Mouse (Mus musculus) intestine, embryonic 14.5 days (tissue): ENCODE data around the gene Acsbg2. TPM values are rescaled to one million over a fixed set of nuclear protein-coding genes. Genes with fewer than 3 reads are reported as not detected.

Experiments used
- ATAC-seq: fragments of 200-750 bp; cut with Nextera tagmentation; replicated peaks from 2 replicates; pipeline ENCODE4 v1.8.0; 2017; ENCODE audit warnings: low read depth, moderate number of reproducible peaks, moderate TSS enrichment, moderate library complexity; ENCODE audit not compliant: low FRiP score, low TSS enrichment
- DNase-seq: peaks from one replicate; pipeline ENCODE4 v3.0.0-alpha.2; 2018; ENCODE audit warnings: low spot score
- H3K27ac ChIP-seq: fragments of 300-500 bp; sonication (generic); 2 replicates; pipeline ENCODE4 v1.5.1; 2014; ENCODE audit warnings: low read depth, mild to moderate bottlenecking, control low read depth
- H3K27me3 ChIP-seq: fragments of 300-500 bp; sonication (generic); replicated peaks from 2 replicates; pipeline ENCODE4 v1.6.1; 2014; ENCODE audit warnings: low read length, control low read depth; ENCODE audit not compliant: control insufficient read depth, insufficient read depth
- H3K36me3 ChIP-seq: fragments of 300-500 bp; sonication (generic); 2 replicates; pipeline ENCODE4 v1.6.1; 2014; ENCODE audit warnings: low read length, control low read depth; ENCODE audit not compliant: control insufficient read depth, insufficient read depth
- H3K4me1 ChIP-seq: fragments of 300-500 bp; sonication (generic); replicated peaks from 2 replicates; pipeline ENCODE4 v1.6.1; 2014; ENCODE audit warnings: low read length, control low read depth, mixed read lengths; ENCODE audit not compliant: control insufficient read depth, insufficient read depth
- H3K4me2 ChIP-seq: fragments of 300-500 bp; sonication (generic); 2 replicates; pipeline ENCODE4 v1.6.1; 2014; ENCODE audit warnings: low read length
- H3K4me3 ChIP-seq: fragments of 300-500 bp; sonication (generic); 2 replicates; pipeline ENCODE4 v1.5.1; 2014; ENCODE audit warnings: low read depth, low read length, control low read depth, mixed read lengths
- H3K9ac ChIP-seq: fragments of 300-500 bp; sonication (generic); 2 replicates; pipeline ENCODE4 v1.6.1; 2014; ENCODE audit warnings: mild to moderate bottlenecking, low read length
- H3K9me3 ChIP-seq: fragments of 300-500 bp; sonication (generic); 2 replicates; pipeline ENCODE4 v1.6.1; 2016; ENCODE audit warnings: low read length, control low read depth; ENCODE audit not compliant: control insufficient read depth
- WGBS: fragments of 180-500 bp; shearing (Covaris S2); extraction: QIAGEN DNeasy Blood & Tissue Kit; methylation state at CpG from one replicate; pipeline ENCODE4 v1.1.7; 2014; 5-methylcytosine and 5-hydroxymethylcytosine counted together
- polyA plus RNA-seq: library from polyadenylated mRNA; unstranded; fragments of >200 nt; fragmentation: Nextera tagmentation; extraction: Ambion mirVana; gene quantifications from 2 replicates; pipeline ENCODE4 v1.2.1, GENCODE M21; 2014

Acsbg2 gene
- polyA plus RNA-seq, 1 experiment from 2014 or later, result not detected

DNA sequence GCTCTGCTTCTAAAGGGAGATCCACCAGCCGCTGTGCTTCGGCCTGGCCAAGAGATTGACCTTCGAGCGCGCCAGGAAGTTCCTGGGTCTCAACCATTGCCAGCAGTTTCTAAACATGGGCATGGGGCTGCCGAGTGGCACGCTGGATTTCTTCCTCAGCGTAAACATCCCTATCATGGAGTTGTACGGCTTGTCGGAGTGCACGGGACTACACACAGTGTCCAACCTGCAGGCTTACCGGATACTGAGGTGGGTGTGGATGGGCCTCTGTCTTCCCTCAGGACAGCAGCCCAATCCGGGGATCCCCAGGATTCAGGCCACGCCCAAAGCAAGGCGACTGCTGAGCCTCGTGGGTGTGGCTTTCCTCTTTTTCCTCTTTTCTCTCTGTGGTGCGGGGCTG is 9.4 kb upstream of the Acsbg2 start:
- Histone ChIP-seq H3K4me1 (no peaks in the 10 kb centered on the region; the same call in 1 of the 2 replicates), H3K27ac (no peak overlapping the region), H3K9me3 (0 out of 2 replicates have a peak, but pooled peaks cover 3% of the 10 kb centered on the region), H3K4me3 (0 out of 2 replicates have a peak overlapping the region, but pooled peaks have one; percentile 11), H3K9ac (no peak overlapping the region), H3K27me3 (no peaks in the 10 kb centered on the region), H3K36me3 (no peaks in the 10 kb centered on the region), H3K4me2 (peak overlapping the region; percentile 40)
- ATAC-seq (no peak), DNase-seq (no peak)
- 33% methylated on average over 17 of the region's 17 CpGs for WGBS

DNA sequence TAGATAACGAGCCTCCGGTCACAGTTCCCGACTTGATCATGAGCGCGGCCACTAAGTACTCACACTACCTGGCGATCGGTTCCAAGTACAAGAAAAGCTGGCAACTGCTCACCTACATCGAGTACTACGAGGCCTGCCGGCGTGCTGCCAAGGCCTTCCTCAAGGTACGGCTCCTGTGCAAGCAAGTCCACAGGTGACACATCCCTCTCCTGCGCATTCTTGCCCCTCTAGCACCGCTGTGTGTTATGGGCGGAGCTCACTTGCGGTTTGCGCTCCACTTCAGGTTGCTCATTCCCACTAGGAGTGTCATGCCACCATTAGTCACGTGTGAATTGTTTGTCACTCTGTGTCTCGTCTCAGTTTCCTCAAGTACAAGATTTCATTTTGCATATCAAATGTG is 3.2 kb upstream of the Acsbg2 start:
- Histone ChIP-seq H3K9me3 (no peaks in the 10 kb centered on the region), H3K4me1 (no peaks in the 10 kb centered on the region), H3K27me3 (no peaks in the 10 kb centered on the region), H3K4me3 (no peak overlapping the region), H3K9ac (no peak overlapping the region), H3K36me3 (no peaks in the 10 kb centered on the region), H3K27ac (no peak overlapping the region), H3K4me2 (no peak overlapping the region)
- DNase-seq (no peak), ATAC-seq (no peak)
- 92% methylated on average over 19 of the region's 19 CpGs for WGBS

DNA sequence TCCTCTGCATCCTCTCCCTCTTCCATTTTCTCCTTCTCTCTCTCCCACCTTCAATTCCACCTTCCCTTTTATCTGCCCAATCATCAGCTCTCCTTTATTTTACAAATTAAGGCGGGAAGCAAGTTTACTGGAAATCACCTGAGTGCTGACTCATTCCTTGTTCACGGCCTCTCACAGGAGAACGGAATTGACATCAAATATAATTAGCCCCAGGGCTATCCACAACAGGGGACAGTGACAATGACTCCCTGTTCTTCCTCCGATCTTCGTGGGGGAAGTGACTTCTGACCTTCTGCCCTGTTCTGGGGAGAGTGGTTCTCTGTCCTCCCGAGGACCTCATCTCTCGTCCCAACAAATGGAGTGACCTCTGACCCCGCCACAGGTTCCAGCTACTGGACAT is 2.7 kb upstream of the Acsbg2 start:
- H3K27me3 ChIP-seq, result no peaks in the 10 kb centered on the region
- H3K9ac ChIP-seq, result no peak overlapping the region
- H3K4me1 ChIP-seq, result no peaks in the 10 kb centered on the region
- H3K36me3 ChIP-seq, result no peaks in the 10 kb centered on the region
- no peak overlapping the region for H3K4me2 ChIP-seq
- ATAC-seq, result no peak
- H3K9me3 ChIP-seq, result no peaks in the 10 kb centered on the region
- DNase-seq, result no peak
- no peak overlapping the region for H3K4me3 ChIP-seq
- 61% methylated on average over 8 of the region's 8 CpGs for WGBS
- no peak overlapping the region for H3K27ac ChIP-seq

DNA sequence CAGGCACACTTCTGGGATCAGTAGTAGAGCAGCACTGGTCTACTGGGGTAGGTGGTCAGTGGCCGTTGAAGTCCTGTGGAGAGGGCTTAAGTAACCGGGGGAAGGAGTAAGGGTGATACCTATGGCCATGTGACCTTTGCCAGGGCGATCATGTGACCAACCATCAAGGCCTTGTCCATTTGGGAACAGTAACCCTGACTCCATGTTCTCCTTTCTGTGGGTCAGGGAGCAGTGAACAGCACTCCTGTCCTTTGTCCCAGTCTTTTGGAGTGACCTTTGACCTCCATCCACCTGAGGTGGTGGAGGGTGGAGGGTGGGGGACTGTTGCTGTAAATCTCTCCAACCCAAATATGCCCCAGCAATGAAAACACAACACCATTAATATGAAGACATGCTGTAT is 2.2 kb upstream of the Acsbg2 start:
- Histone ChIP-seq H3K4me3 (no peak overlapping the region), H3K4me1 (no peaks in the 10 kb centered on the region), H3K27me3 (no peaks in the 10 kb centered on the region), H3K4me2 (no peak overlapping the region), H3K27ac (no peak overlapping the region), H3K9me3 (no peaks in the 10 kb centered on the region), H3K9ac (no peak overlapping the region), H3K36me3 (no peaks in the 10 kb centered on the region)
- ATAC-seq (no peak), DNase-seq (no peak)
- WGBS, result 86% methylated on average over 3 of the region's 3 CpGs

DNA sequence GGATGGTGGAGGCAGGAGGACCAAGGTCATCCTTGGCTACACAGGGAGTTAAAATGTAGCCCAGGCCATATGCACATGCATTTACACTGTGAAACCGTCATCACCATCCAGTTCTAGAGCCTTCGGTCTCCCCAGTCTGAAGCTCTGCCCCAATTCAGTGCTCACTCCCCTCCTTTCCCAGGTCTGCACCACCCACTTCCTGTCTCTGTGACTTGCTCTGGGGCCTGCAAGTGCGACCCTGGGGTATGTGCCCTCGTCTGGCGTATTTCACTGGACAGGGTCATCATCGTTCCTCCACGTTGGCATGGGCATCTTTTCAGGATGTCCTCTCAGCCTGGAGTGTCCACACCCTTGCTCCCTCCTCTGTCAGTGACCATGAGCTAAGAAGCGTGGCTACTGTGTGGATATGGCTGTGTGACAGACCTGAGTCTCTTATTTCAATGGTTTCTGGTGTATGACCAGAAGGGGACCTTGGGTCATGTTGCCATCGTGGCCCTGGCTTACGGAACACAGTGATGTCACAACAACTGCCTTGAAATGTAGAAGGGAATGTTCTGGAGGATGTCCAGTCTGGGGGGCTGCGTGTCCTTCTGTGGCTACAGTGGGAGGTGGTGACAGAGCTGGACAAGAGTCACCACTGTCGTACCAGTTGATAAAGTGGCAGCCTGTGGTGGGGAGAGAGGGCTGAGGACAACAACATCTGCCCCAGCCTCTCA is 847 bp upstream of the Acsbg2 start, which contains the start of gene 1700061G19Rik:
Gene 1700061G19Rik (plus strand): TSS at position 542 of the 716 bp plus-strand sequence.
- no peak within 1 kb of the TSS for H3K4me2 ChIP-seq
- H3K9ac ChIP-seq, result no peak within 1 kb of the TSS
- H3K36me3 ChIP-seq, result no peaks in the 10 kb centered on the region
- no peaks in the 10 kb centered on the region for H3K27me3 ChIP-seq
- no peaks in the 10 kb centered on the region for H3K9me3 ChIP-seq
- H3K27ac ChIP-seq, result no peak within 1 kb of the TSS
- WGBS, result 80% methylated on average over 12 of the region's 12 CpGs
- H3K4me1 ChIP-seq, result no peaks in the 10 kb centered on the region
- ATAC-seq (no peak), DNase-seq (no peak)
- H3K4me3 ChIP-seq, result no peak within 1 kb of the TSS

DNA sequence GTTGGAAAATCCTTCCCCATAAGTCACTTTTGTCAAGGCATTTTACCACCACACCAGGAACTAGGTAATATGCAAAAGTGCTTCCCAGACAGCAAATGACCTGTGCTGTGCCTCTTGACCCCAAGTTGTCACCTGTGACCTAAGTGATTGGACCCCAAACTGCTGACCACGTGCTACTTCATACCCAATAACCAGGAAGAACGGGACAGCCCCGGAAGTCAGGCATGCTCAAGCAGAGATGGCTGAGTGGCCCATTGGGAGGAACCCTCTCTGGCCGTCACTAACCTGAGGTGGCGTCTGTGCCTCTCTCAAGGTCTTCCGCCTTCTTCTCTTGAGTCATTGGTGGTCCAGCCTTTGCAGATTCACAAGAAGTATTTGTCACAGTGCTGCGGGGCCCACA is 1.7 kb downstream of the Acsbg2 start:
- H3K36me3 ChIP-seq, result no peaks in the 10 kb centered on the region
- 74% methylated on average over 7 of the region's 7 CpGs for WGBS
- H3K4me2 ChIP-seq, result no peak overlapping the region
- H3K27me3 ChIP-seq, result no peaks in the 10 kb centered on the region
- H3K4me3 ChIP-seq, result no peak overlapping the region
- H3K9ac ChIP-seq, result no peak overlapping the region
- no peak for DNase-seq
- no peak overlapping the region for H3K27ac ChIP-seq
- H3K9me3 ChIP-seq, result no peaks in the 10 kb centered on the region
- no peak for ATAC-seq
- no peaks in the 10 kb centered on the region for H3K4me1 ChIP-seq

DNA sequence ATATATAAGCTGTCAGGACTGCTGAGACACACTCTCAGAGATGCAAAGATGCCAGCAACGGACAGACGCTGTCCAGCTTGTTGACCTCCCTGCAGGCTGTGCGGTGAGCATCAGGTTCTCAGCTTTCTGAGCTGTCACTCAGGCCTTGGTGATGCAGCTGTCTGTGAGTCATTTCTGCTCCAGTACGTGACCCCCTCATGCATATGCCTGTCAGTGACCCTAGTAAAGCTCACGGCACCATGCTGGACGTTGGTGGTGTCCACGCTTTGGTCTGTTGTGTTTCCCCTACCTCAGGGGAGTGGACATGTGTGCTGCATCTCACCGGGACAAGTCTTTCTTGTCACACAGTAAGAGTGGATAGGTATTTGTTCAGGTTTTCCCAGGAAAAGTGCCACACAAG is 2.5 kb downstream of the Acsbg2 start:
- H3K9me3 ChIP-seq, result 0 out of 2 replicates have a peak, but pooled peaks cover 2% of the 10 kb centered on the region
- ATAC-seq, result no peak

DNA sequence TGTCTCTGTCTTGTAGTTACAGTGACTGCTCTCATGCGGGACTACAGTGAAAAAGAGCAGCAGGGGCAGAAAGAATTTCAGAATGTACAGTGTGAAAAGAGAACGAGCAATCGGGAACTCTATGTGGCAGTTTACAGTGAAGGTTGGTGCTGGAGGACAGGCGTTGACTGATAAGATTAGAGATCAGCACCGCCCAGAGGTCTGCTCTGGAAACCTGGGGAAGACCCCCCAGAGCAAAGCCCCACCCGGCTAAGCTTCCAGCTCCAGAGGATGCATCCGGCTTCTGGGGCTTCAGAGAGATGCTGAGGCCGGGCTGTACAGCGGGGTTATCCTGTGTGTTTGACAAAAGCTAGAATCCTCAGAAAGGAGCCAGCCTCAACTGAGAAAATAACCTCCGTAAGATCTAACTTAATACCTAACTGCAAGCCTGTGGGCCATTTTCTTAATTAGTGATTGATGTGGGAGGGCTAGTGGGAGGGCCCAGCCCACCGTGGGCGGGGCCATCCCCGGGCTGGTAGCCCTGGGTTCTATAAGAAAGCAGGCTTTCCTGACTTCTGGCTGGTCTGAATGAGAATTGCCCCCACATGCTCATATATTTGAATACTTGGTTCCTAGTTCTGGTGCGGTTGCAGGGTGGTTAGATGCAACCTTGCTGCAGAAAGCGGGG is 3.8 kb downstream of the Acsbg2 start:
- ATAC-seq (no peak), DNase-seq (no peak)
- Histone ChIP-seq H3K9ac (no peak overlapping the region), H3K27me3 (no peaks in the 10 kb centered on the region), H3K4me1 (no peaks in the 10 kb centered on the region), H3K4me3 (no peak overlapping the region), H3K27ac (no peak overlapping the region), H3K4me2 (no peak overlapping the region), H3K9me3 (0 out of 2 replicates have a peak, but pooled peaks cover 2% of the 10 kb centered on the region), H3K36me3 (no peaks in the 10 kb centered on the region)
- WGBS, result 67% methylated on average over 15 of the region's 15 CpGs

More for the DNA sequence above, 2.5 kb downstream of the Acsbg2 start:
- Histone ChIP-seq H3K4me1 (no peaks in the 10 kb centered on the region), H3K27ac (no peak overlapping the region), H3K27me3 (no peaks in the 10 kb centered on the region), H3K4me2 (no peak overlapping the region), H3K9ac (no peak overlapping the region), H3K36me3 (no peaks in the 10 kb centered on the region), H3K4me3 (no peak overlapping the region)
- WGBS, result 64% methylated on average over 8 of the region's 8 CpGs
- no peak for DNase-seq
